Mouse (Mus musculus) neural tube, embryonic 10.5 days (tissue): Measurements from ENCODE around the gene Mavs.

Source experiments
- DNase-seq: peaks from one replicate; pipeline ENCODE4 v3.0.0-alpha.2; 2017; ENCODE audit warnings: low spot score; ENCODE audit errors: extremely low spot score

Mavs gene

GRCm38 (mm10) chr2:131261481-131262212 lies 27.8 kb downstream of the Mavs start:
- no peak for DNase-seq

GRCm38 (mm10) chr2:131262213-131262672 lies 28.4 kb downstream of the Mavs start, which contains the start of gene Pank2:
Gene Pank2 (plus strand): TSS chr2:131262495.
- DNase-seq, result peak; percentile 97

GRCm38 (mm10) chr2:131262680-131263670 lies 29.1 kb downstream of the Mavs start:
- peak; percentile 28 for DNase-seq

GRCm38 (mm10) chr2:131264027-131264426 lies 30.2 kb downstream of the Mavs start:
- no peak for DNase-seq

GRCm38 (mm10) chr2:131265056-131265455 lies 31.2 kb downstream of the Mavs start:
- DNase-seq, result no peak

- no peak for DNase-seq
Measured at GRCm38 (mm10) chr2:131275493-131275892, 41.6 kb downstream of the Mavs start.

- DNase-seq, result no peak
Measured at GRCm38 (mm10) chr2:131276722-131277121, 42.9 kb downstream of the Mavs start.

GRCm38 (mm10) chr2:131281596-131281995 lies 47.7 kb downstream of the Mavs start:
- no peak for DNase-seq

GRCm38 (mm10) chr2:131286276-131286675 lies 52.4 kb downstream of the Mavs start:
- DNase-seq, result no peak

GRCm38 (mm10) chr2:131290669-131291068 lies 56.8 kb downstream of the Mavs start:
- DNase-seq, result no peak

GRCm38 (mm10) chr2:131296746-131297261 lies 62.9 kb downstream of the Mavs start:
- DNase-seq, result no peak
